Mouse (Mus musculus) limb, embryonic 15.5 days (tissue): Measurements from ENCODE around the gene Rin1. TPM values are rescaled to one million over a fixed set of nuclear protein-coding genes. Genes with fewer than 3 reads are reported as not detected.
"Not testable (repeated sequence)": the region's sequence is repeated elsewhere in the genome, so short reads cannot be mapped to it uniquely, and the experiment has no call there.

Experiments used
- ATAC-seq: fragments of 200-750 bp; cut with Nextera tagmentation; 2 replicates; pipeline ENCODE4 v1.8.0; 2017; ENCODE audit warnings: low read depth, moderate TSS enrichment; ENCODE audit not compliant: insufficient number of reproducible peaks, low FRiP score, low TSS enrichment
- H3K27ac ChIP-seq: fragments of 300-500 bp; sonication (generic); 2 replicates; pipeline ENCODE4 v1.5.1; 2015; ENCODE audit warnings: moderate library complexity, mild to moderate bottlenecking, inconsistent platforms
- H3K27me3 ChIP-seq: fragments of 300-500 bp; sonication (generic); 2 replicates; pipeline ENCODE4 v1.6.1; 2015; ENCODE audit warnings: inconsistent platforms
- H3K36me3 ChIP-seq: fragments of 300-500 bp; sonication (generic); 2 replicates; pipeline ENCODE4 v1.6.1; 2015; ENCODE audit warnings: inconsistent platforms
- H3K4me1 ChIP-seq: fragments of 300-500 bp; sonication (generic); 2 replicates; pipeline ENCODE4 v1.6.1; 2015; ENCODE audit warnings: inconsistent platforms
- H3K4me2 ChIP-seq: fragments of 300-500 bp; sonication (generic); 2 replicates; pipeline ENCODE4 v1.6.1; 2015; ENCODE audit warnings: mild to moderate bottlenecking, inconsistent platforms
- H3K4me3 ChIP-seq: fragments of 300-500 bp; sonication (generic); 2 replicates; pipeline ENCODE4 v1.5.1; 2015; ENCODE audit warnings: mild to moderate bottlenecking, inconsistent platforms
- H3K9ac ChIP-seq: fragments of 300-500 bp; sonication (generic); 2 replicates; pipeline ENCODE4 v1.6.1; 2015; ENCODE audit warnings: inconsistent platforms
- H3K9me3 ChIP-seq: fragments of 300-500 bp; sonication (generic); 2 replicates; pipeline ENCODE4 v1.6.1; 2016; ENCODE audit warnings: inconsistent platforms
- WGBS: fragments of 180-500 bp; shearing (Covaris S2); methylation state at CpG from one replicate; pipeline ENCODE4 v1.1.7; 2015; 5-methylcytosine and 5-hydroxymethylcytosine counted together
- polyA plus RNA-seq: library from polyadenylated mRNA; unstranded; fragments of >200 nt; fragmentation: Nextera tagmentation; extraction: Ambion mirVana; gene quantifications from 2 replicates; pipeline ENCODE4 v1.2.1, GENCODE M21; 2015

The Rin1 gene
- polyA plus RNA-seq = 2.6 and 3.2 TPM in 2 replicates

DNA sequence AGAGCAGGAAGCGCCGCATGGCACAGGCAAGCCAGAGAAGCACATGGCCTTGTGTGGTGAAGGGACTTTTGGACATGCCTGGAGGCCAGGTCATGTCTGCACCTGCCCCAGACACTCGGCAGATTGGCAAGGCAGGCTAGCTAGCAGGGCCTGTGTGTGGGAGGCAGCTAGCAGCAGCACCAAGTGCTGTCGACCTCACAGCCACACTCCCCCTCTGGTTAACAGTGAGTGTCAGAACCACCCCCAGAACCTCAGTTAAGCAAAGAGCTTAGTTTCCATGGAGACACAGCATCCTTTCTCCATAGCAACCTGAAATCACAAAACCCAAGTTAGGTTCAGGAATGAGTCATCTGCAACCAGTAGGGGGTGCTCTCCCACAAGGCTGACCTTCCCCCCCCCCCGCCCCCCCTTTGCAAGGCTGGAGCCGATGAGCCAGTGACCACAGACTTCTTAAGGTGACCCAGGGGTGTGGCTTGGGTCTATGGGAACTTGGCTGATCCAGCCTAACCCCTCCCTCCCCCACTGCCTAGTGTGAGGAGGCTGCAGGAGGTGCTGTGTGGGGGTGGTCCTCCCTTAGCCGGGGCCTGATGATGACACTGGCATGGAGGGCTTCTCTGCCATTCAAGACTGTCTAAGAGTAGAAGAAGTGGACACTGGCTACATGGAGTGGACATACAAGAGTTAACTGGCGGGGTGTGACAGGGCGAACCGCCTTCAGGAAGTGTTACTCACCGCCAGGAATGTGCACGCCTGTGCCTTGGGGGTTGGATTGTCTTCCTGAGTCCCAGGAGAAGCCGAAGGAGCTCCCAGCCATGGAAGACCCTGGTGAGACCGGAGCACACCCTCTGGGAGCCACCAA lies at the start of gene Rin1:
TSS of gene Rin1 (plus strand) at position 435 of the 859 bp plus-strand sequence.
- peak within 1 kb of the TSS; percentile 27; the same call in 1 of the 2 replicates for H3K27ac ChIP-seq
- ATAC-seq = no peak
- H3K27me3 ChIP-seq = peaks cover 44% of the 10 kb centered on the region
- WGBS = 14% methylated on average over 13 of the region's 14 CpGs
- H3K4me3 ChIP-seq = peak within 1 kb of the TSS; percentile 27
- H3K36me3 ChIP-seq = peaks cover 48% of the 10 kb centered on the region
- H3K4me1 ChIP-seq = peaks cover 35% of the 10 kb centered on the region
- peak within 1 kb of the TSS; percentile 32 for H3K4me2 ChIP-seq
- 0 out of 2 replicates have a peak within 1 kb of the TSS, but pooled peaks have one; percentile 20 for H3K9ac ChIP-seq
- H3K9me3 ChIP-seq = no peaks in the 10 kb centered on the region

- peak overlapping the region; percentile 46 for H3K4me2 ChIP-seq
- peaks cover 7% of the 10 kb centered on the region for H3K4me1 ChIP-seq
- 0 out of 2 replicates have a peak overlapping the region, but pooled peaks have one; percentile 0 for H3K9ac ChIP-seq
- H3K27me3 ChIP-seq = peaks cover 12% of the 10 kb centered on the region; the same call in 1 of the 2 replicates
- peak overlapping the region; percentile 29 for H3K4me3 ChIP-seq
- peak overlapping the region; percentile 38; the same call in 1 of the 2 replicates for H3K27ac ChIP-seq
- H3K36me3 ChIP-seq = no peaks in the 10 kb centered on the region
- ATAC-seq = peak; percentile 62
- WGBS = under 1% methylated on average over 39 of the region's 39 CpGs
- H3K9me3 ChIP-seq = no peaks in the 10 kb centered on the region
These were observed 48.4 kb upstream of the Rin1 start for GRCm38 (mm10) chr19:5001666-5002406.

DNA sequence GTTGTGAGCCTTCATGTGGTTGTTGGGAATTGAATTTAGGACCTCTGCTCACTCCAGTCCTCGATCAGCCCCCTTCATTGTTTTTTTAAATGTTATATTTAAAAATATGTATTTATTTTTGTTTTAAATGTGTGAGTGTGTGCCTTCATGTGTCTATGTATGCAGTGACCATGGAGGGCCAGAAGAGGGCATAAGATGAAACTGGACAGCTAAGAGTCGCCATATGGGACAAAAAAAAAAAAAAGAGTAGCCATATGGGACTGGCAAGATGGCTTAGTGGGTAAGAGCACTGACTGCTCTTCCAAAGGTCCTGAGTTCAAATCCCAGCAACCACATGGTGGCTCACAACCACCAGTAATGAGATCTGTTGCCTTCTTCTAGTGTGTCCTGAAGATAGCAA lies 46.6 kb upstream of the Rin1 start:
- not testable (repeated sequence) for ATAC-seq, H3K36me3 ChIP-seq, H3K27me3 ChIP-seq, H3K4me3 ChIP-seq, H3K4me1 ChIP-seq, H3K27ac ChIP-seq, H3K9ac ChIP-seq, H3K4me2 ChIP-seq, H3K9me3 ChIP-seq
- WGBS = 68% methylated on average over 2 of the region's 2 CpGs

DNA sequence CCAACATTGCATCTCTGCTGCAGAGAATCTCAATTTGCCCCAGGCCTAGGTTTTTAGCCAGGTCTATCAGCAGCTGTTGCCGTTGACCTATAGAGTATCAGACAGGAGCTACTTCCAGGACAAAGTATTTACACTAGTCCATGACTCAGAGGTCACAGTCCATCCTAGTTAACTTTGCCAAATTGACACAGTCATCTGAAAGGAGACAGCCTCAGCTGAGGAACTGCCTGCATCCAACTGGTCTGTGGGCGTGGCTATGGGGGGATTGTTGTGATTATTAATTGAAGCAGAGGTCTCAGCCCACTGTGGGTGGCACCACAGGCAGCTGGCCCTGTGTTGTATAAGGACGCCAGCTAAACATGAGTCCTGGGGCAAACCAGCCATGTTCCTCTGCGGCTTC lies 45.4 kb upstream of the Rin1 start:
- Histone ChIP-seq H3K4me1 (peaks cover 7% of the 10 kb centered on the region), H3K27ac (no peak overlapping the region), H3K4me2 (no peak overlapping the region), H3K9ac (no peak overlapping the region), H3K27me3 (no peaks in the 10 kb centered on the region), H3K36me3 (no peaks in the 10 kb centered on the region), H3K4me3 (no peak overlapping the region), H3K9me3 (no peaks in the 10 kb centered on the region)
- no peak for ATAC-seq
- 68% methylated on average over 4 of the region's 4 CpGs for WGBS

GRCm38 (mm10) chr19:5013138-5013537 lies 37.1 kb upstream of the Rin1 start:
- H3K9ac ChIP-seq = no peak overlapping the region
- WGBS = 56% methylated on average over 8 of the region's 8 CpGs
- H3K4me2 ChIP-seq = no peak overlapping the region
- no peak overlapping the region for H3K4me3 ChIP-seq
- H3K36me3 ChIP-seq = no peaks in the 10 kb centered on the region
- H3K9me3 ChIP-seq = no peaks in the 10 kb centered on the region
- no peak overlapping the region for H3K27ac ChIP-seq
- ATAC-seq = no peak
- no peaks in the 10 kb centered on the region for H3K27me3 ChIP-seq
- peaks cover 10% of the 10 kb centered on the region; the same call in 1 of the 2 replicates for H3K4me1 ChIP-seq

- no peak overlapping the region for H3K9ac ChIP-seq
- no peak overlapping the region for H3K4me3 ChIP-seq
- H3K4me1 ChIP-seq = peaks cover 10% of the 10 kb centered on the region; the same call in 1 of the 2 replicates
- H3K9me3 ChIP-seq = no peaks in the 10 kb centered on the region
- WGBS = 16% methylated on average over 8 of the region's 8 CpGs
- H3K27me3 ChIP-seq = no peaks in the 10 kb centered on the region
- no peak overlapping the region for H3K27ac ChIP-seq
- ATAC-seq = no peak
- no peak overlapping the region for H3K4me2 ChIP-seq
- no peaks in the 10 kb centered on the region for H3K36me3 ChIP-seq
These were observed 35.3 kb upstream of the Rin1 start for GRCm38 (mm10) chr19:5014961-5015398.

DNA sequence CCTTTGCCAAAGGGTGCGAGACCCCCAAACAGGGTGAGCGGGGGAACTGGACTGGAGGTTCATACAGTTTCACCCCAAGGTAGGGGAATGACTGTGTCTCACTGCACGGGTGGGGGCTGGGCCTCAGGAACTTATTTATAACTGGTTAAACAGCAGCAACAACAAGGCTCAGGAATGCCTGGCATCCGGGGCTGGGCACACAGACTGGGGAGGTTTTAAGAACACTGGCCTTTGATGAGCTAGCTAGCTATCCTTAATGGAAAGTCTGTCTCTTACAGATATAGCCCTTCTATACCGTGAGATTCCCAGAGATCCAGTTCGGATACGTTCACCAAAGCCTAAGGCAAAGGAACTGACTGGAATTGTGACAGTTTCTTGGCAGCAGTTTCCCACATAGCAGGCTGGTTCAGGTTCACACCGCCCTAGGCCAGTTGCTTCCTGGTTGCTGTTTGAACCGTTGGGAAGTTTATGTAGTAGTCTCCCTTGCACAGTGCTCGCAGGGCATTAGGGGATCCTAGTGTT lies 34.0 kb upstream of the Rin1 start:
- WGBS = 27% methylated on average over 10 of the region's 10 CpGs
- peak; percentile 63; the same call in 1 of the 2 replicates for ATAC-seq
- H3K4me2 ChIP-seq = no peak overlapping the region

GRCm38 (mm10) chr19:5016782-5017181 lies 33.5 kb upstream of the Rin1 start:
- Histone ChIP-seq H3K4me3 (no peak overlapping the region), H3K27ac (peak overlapping the region; percentile 58; the same call in 1 of the 2 replicates), H3K9me3 (no peaks in the 10 kb centered on the region), H3K36me3 (no peaks in the 10 kb centered on the region), H3K4me2 (no peak overlapping the region), H3K9ac (no peak overlapping the region), H3K4me1 (peaks cover 10% of the 10 kb centered on the region; the same call in 1 of the 2 replicates), H3K27me3 (no peaks in the 10 kb centered on the region)
- WGBS = 17% methylated on average over 12 of the region's 12 CpGs
- no peak for ATAC-seq

More for the DNA sequence above, 34.0 kb upstream of the Rin1 start:
- H3K36me3 ChIP-seq = no peaks in the 10 kb centered on the region
- H3K27ac ChIP-seq = peak overlapping the region; percentile 58; the same call in 1 of the 2 replicates
- H3K4me3 ChIP-seq = no peak overlapping the region
- H3K27me3 ChIP-seq = no peaks in the 10 kb centered on the region
- H3K9me3 ChIP-seq = no peaks in the 10 kb centered on the region
- H3K4me1 ChIP-seq = peaks cover 10% of the 10 kb centered on the region; the same call in 1 of the 2 replicates
- no peak overlapping the region for H3K9ac ChIP-seq

GRCm38 (mm10) chr19:5017611-5018010 lies 32.7 kb upstream of the Rin1 start:
- Histone ChIP-seq H3K27ac (no peak overlapping the region; the same call in 1 of the 2 replicates), H3K4me1 (peaks cover 10% of the 10 kb centered on the region; the same call in 1 of the 2 replicates), H3K4me2 (no peak overlapping the region), H3K9ac (no peak overlapping the region), H3K9me3 (no peaks in the 10 kb centered on the region), H3K27me3 (no peaks in the 10 kb centered on the region), H3K36me3 (no peaks in the 10 kb centered on the region), H3K4me3 (no peak overlapping the region)
- no peak for ATAC-seq
- 75% methylated on average over 4 of the region's 4 CpGs for WGBS

DNA sequence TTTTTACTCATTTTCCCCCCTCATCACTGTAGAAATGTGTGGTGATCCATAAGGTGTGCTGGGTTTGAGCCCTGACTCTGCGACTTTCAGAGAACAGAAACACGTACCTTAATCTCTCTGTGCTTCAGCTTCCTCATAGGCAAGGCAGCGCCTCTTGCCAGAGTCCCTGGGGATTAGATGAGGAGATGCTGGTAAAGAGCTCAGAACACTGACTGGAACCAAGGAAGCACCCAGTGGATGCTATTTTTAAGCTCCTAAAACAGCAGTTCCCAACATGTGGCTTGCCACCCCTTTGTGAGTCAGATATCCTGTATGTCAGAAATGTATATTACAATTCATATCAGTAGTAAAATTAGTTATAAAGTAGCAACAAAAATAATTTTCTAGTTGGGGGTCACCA lies 32.1 kb upstream of the Rin1 start:
- Histone ChIP-seq H3K36me3 (no peaks in the 10 kb centered on the region), H3K27me3 (no peaks in the 10 kb centered on the region), H3K4me2 (no peak overlapping the region), H3K4me1 (peaks cover 11% of the 10 kb centered on the region; the same call in 1 of the 2 replicates), H3K9ac (no peak overlapping the region), H3K27ac (peak overlapping the region; percentile 22), H3K9me3 (no peaks in the 10 kb centered on the region), H3K4me3 (no peak overlapping the region)
- WGBS = 82% methylated on average over 3 of the region's 3 CpGs
- no peak for ATAC-seq

DNA sequence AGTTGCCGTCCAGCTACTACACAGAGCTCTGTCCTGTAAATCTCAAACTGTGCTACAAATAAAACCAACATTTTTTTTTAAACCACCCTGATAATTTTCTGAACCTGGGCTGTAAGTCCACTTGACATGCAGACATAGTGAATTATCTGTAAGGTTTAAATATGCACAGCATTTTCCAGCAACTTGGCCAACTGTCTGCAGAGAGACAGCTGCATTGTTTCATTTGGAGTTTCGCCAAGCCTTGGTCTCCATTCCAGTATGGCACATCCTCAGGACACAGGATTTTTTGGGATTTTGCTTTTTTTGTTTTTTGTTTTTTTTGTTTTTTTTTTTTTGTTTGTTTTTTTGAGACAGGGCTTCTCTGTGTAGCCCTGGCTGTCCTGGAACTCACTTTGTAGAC lies 28.9 kb upstream of the Rin1 start:
- no peak for ATAC-seq
- Histone ChIP-seq H3K9ac (no peak overlapping the region), H3K36me3 (no peaks in the 10 kb centered on the region), H3K27me3 (no peaks in the 10 kb centered on the region), H3K9me3 (no peaks in the 10 kb centered on the region), H3K4me2 (no peak overlapping the region), H3K4me1 (peaks cover 14% of the 10 kb centered on the region; the same call in 1 of the 2 replicates), H3K27ac (no peak overlapping the region), H3K4me3 (no peak overlapping the region)
- WGBS = 83% methylated on average over 2 of the region's 2 CpGs
